Mouse (Mus musculus) C2C12 (cell line): ENCODE data around the gene Slc34a1.

Source experiments
- CTCF ChIP-seq: IDR thresholded peaks from one replicate; pipeline ENCODE4 v1.5.1; 2011; ENCODE audit not compliant: control insufficient read depth, insufficient read depth, insufficient read length
- MYOG ChIP-seq: IDR thresholded peaks from one replicate; pipeline ENCODE4 v1.6.1; 2011; ENCODE audit not compliant: control insufficient read depth, insufficient read length; ENCODE audit errors: extremely low read depth

DNA sequence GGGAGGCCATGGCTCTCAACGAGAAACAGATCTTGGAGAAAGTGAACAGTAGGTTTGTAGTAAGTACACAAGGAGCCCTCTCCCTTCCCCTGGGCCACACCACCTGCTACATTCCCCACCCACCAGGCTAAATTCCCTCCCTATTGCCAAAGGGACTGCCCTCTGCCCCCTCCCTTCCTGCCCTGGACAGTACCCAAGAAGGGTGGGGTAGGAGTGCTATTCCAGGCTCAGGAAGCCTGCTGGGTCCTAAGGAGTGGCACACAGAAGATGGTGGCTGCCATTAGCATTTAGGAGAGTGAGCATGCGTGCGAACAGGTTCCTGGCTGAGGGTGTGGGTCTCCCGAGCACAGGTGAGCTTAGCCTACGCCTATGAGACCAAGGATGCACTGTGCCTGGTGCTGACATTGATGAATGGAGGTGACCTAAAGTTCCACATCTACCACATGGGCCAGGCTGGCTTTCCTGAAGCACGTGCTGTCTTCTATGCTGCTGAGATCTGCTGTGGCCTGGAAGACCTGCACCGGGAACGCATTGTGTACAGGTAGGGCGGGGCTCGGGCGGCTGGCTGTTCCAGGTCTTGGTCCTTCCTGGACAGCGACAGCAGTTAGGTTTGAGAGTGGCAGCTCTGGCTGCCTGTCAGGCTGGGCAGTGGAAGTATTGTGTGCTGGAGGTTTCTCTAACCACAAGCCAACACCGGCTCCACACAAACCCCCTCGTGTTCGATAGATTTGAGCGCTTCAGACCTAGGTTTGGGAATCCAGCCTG is 54.0 kb downstream of the Slc34a1 start:
- TF ChIP-seq CTCF (no peak), MYOG (no peak)
